In genomic region chr5:65051513-65051912, GRCm38 (mm10) we compare ENCODE assay signal across 25 mouse cellular contexts. TPM values are rescaled to one million over a fixed set of nuclear protein-coding genes. Genes with fewer than 3 reads are reported as not detected.
A peak's percentile ranks its signal among the peaks of the same experiment; 100 is the strongest.
DNase-seq lines count a peak whose midpoint lies in the region; ATAC-seq and TF ChIP-seq lines count a peak whose summit lies in the region.
"Had no signal": no experiment of that assay in that cellular context is flagged by ENCODE, and none has a peak within 500 bp of the region (broad histone marks: within the 10 kb centered on the region; RNA-seq: fewer than 3 reads in every experiment).

No protein-coding gene starts in this region.

- peaks cover 20% of the 10 kb centered on the region for H3K4me1 ChIP-seq in hindbrain, embryonic 13.5 days (replicated peaks)
- H3K4me1 ChIP-seq in hindbrain, embryonic 11.5 days (replicated peaks; ENCODE audit: control insufficient read depth, insufficient read depth, low read length) = no peaks in the 10 kb centered on the region
- H3K4me1 ChIP-seq in liver, adult 2 months (ENCODE audit: control insufficient read depth, insufficient read depth, low read length) = no peaks in the 10 kb centered on the region
- peaks cover 8% of the 10 kb centered on the region for H3K4me1 ChIP-seq in hindbrain, embryonic 16.5 days (ENCODE audit: control insufficient read depth, insufficient read depth, low read depth, low read length)
- H3K4me1 ChIP-seq in neural tube, embryonic 15.5 days = peaks cover 18% of the 10 kb centered on the region
- H3K4me1 ChIP-seq: embryonic facial prominence, embryonic 13.5 days; heart, embryonic 12.5 days had no signal

- 0 out of 2 replicates have a peak overlapping the region, but pooled peaks have one; percentile 67 for H3K27ac ChIP-seq in hindbrain, embryonic 13.5 days
- no peak overlapping the region for H3K27ac ChIP-seq in hindbrain, embryonic 11.5 days (ENCODE audit: low read depth, low read length)
- H3K27ac ChIP-seq in liver, adult 2 months (replicated peaks; ENCODE audit: insufficient read depth, low read depth, low read length) = no peak overlapping the region
- no peak overlapping the region for H3K27ac ChIP-seq in hindbrain, embryonic 16.5 days (ENCODE audit: low read depth, low read length)
- H3K27ac ChIP-seq in neural tube, embryonic 15.5 days (replicated peaks) = peak overlapping the region; percentile 70
- H3K27ac ChIP-seq: embryonic facial prominence, embryonic 10.5 days; embryonic facial prominence, embryonic 13.5 days; forebrain, embryonic 12.5 days; forebrain, embryonic 15.5 days; heart, embryonic 15.5 days had no signal

- H3K9ac ChIP-seq in hindbrain, embryonic 13.5 days = no peak overlapping the region
- H3K9ac ChIP-seq in hindbrain, embryonic 11.5 days (ENCODE audit: low read depth, low read length) = no peak overlapping the region
- no peak overlapping the region for H3K9ac ChIP-seq in liver, adult 2 months (ENCODE audit: low read depth, low read length)
- H3K9ac ChIP-seq in hindbrain, embryonic 16.5 days (ENCODE audit: low read depth, low read length) = no peak overlapping the region
- H3K9ac ChIP-seq in neural tube, embryonic 15.5 days (replicated peaks) = no peak overlapping the region
- H3K9ac ChIP-seq: embryonic facial prominence, embryonic 13.5 days; forebrain, embryonic 12.5 days; forebrain, embryonic 15.5 days; heart, embryonic 12.5 days; heart, embryonic 15.5 days had no signal

- H3K4me2 ChIP-seq in hindbrain, embryonic 13.5 days = no peak overlapping the region
- no peak overlapping the region for H3K4me2 ChIP-seq in hindbrain, embryonic 11.5 days (replicated peaks; ENCODE audit: low read depth, low read length)
- no peak overlapping the region for H3K4me2 ChIP-seq in hindbrain, embryonic 16.5 days (ENCODE audit: low read length)
- H3K4me2 ChIP-seq in neural tube, embryonic 15.5 days = no peak overlapping the region
- H3K4me2 ChIP-seq: embryonic facial prominence, embryonic 13.5 days; forebrain, embryonic 12.5 days; forebrain, embryonic 15.5 days; heart, embryonic 12.5 days; heart, embryonic 15.5 days had no signal

- no peaks in the 10 kb centered on the region for H3K27me3 ChIP-seq in hindbrain, embryonic 13.5 days
- H3K27me3 ChIP-seq in hindbrain, embryonic 11.5 days (ENCODE audit: control insufficient read depth, insufficient read depth, low read length) = no peaks in the 10 kb centered on the region
- no peaks in the 10 kb centered on the region for H3K27me3 ChIP-seq in liver, adult 2 months (ENCODE audit: control insufficient read depth, insufficient read depth, low read length)
- no peaks in the 10 kb centered on the region for H3K27me3 ChIP-seq in hindbrain, embryonic 16.5 days (replicated peaks; ENCODE audit: control insufficient read depth, insufficient read depth, low read length)
- H3K27me3 ChIP-seq in neural tube, embryonic 15.5 days (replicated peaks) = no peaks in the 10 kb centered on the region
- H3K27me3 ChIP-seq: embryonic facial prominence, embryonic 13.5 days; forebrain, embryonic 12.5 days; forebrain, embryonic 15.5 days; heart, embryonic 12.5 days; heart, embryonic 15.5 days had no signal

- no peak for DNase-seq in hindbrain, embryonic 11.5 days (ENCODE audit: low spot score)
- DNase-seq in liver, adult 2 months (ENCODE audit: extremely low read depth, low read depth, low spot score) = no peak
- DNase-seq in liver = no peak
- DNase-seq in ovary, adult 18-20 months (ENCODE audit: low spot score) = no peak
- DNase-seq: adrenal gland, adult 8-10 months; adrenal gland, postnatal 25 days; cerebellum, adult 11-12 months; cerebellum, adult 8-10 months; cerebellum, postnatal 36 days; embryo, embryonic 11 days; gastrocnemius, postnatal 25 days; heart, adult 18-20 months; heart, postnatal 10 days; heart, postnatal 36 days had no signal

- no peak overlapping the region for H3K4me3 ChIP-seq in hindbrain, embryonic 13.5 days
- H3K4me3 ChIP-seq in hindbrain, embryonic 11.5 days (ENCODE audit: low read depth, low read length) = no peak overlapping the region
- peak overlapping the region; percentile 36; the same call in 1 of the 2 replicates for H3K4me3 ChIP-seq in liver, adult 2 months (ENCODE audit: insufficient read depth, low read depth, low read length)
- H3K4me3 ChIP-seq in hindbrain, embryonic 16.5 days (ENCODE audit: low read length) = no peak overlapping the region
- H3K4me3 ChIP-seq in neural tube, embryonic 15.5 days (replicated peaks) = no peak overlapping the region
- H3K4me3 ChIP-seq: embryonic facial prominence, embryonic 10.5 days; embryonic facial prominence, embryonic 13.5 days; erythroblast, embryonic 14.5 days; forebrain, embryonic 12.5 days; forebrain, embryonic 15.5 days; heart, embryonic 12.5 days; heart, embryonic 15.5 days had no signal

- H3K9me3 ChIP-seq in hindbrain, embryonic 13.5 days = no peaks in the 10 kb centered on the region
- H3K9me3 ChIP-seq in hindbrain, embryonic 11.5 days (ENCODE audit: control insufficient read depth, low read length) = no peaks in the 10 kb centered on the region
- H3K9me3 ChIP-seq in hindbrain, embryonic 16.5 days (ENCODE audit: control insufficient read depth, low read length) = no peaks in the 10 kb centered on the region
- no peaks in the 10 kb centered on the region for H3K9me3 ChIP-seq in neural tube, embryonic 15.5 days (replicated peaks)
- H3K9me3 ChIP-seq: embryonic facial prominence, embryonic 10.5 days; embryonic facial prominence, embryonic 13.5 days; forebrain, embryonic 12.5 days; forebrain, embryonic 15.5 days; heart, embryonic 15.5 days had no signal

- H3K36me3 ChIP-seq in hindbrain, embryonic 13.5 days = no peaks in the 10 kb centered on the region
- no peaks in the 10 kb centered on the region for H3K36me3 ChIP-seq in hindbrain, embryonic 11.5 days (ENCODE audit: control insufficient read depth, insufficient read depth, low read length)
- H3K36me3 ChIP-seq in liver, adult 2 months (ENCODE audit: control insufficient read depth, insufficient read depth, low read length) = no peaks in the 10 kb centered on the region
- H3K36me3 ChIP-seq in hindbrain, embryonic 16.5 days (ENCODE audit: control insufficient read depth, insufficient read depth, low read length) = no peaks in the 10 kb centered on the region
- H3K36me3 ChIP-seq in neural tube, embryonic 15.5 days = no peaks in the 10 kb centered on the region
- H3K36me3 ChIP-seq: embryonic facial prominence, embryonic 10.5 days; embryonic facial prominence, embryonic 13.5 days; forebrain, embryonic 12.5 days; forebrain, embryonic 15.5 days; heart, embryonic 12.5 days; heart, embryonic 15.5 days had no signal

- ATAC-seq in hindbrain, embryonic 13.5 days (ENCODE audit: low FRiP score) = no peak
- no peak for ATAC-seq in hindbrain, embryonic 11.5 days (ENCODE audit: low FRiP score)
- 0 out of 2 replicates have a peak, but pooled peaks have one; percentile 26 for ATAC-seq in hindbrain, embryonic 16.5 days
- no peak for ATAC-seq in neural tube, embryonic 15.5 days (ENCODE audit: low FRiP score)
- ATAC-seq: activated CD4-positive, CD25-positive, alpha-beta regulatory T cell, adult 4 months; forebrain, embryonic 15.5 days had no signal

- TF ChIP-seq CTCF in liver, adult 2 months (IDR thresholded peaks at IDR 0.05; ENCODE audit: low read depth, low read length) = no peak

- H3K79me2 ChIP-seq in liver, adult 2 months (ENCODE audit: control insufficient read depth, insufficient read depth, low read length) = no peaks in the 10 kb centered on the region

- WGBS in hindbrain, embryonic 13.5 days = 64% methylated on average over 3 of the region's 3 CpGs
- 77% methylated on average over 3 of the region's 3 CpGs for WGBS in hindbrain, embryonic 11.5 days
- 51% methylated on average over 3 of the region's 3 CpGs for WGBS in liver, adult 2 months
- WGBS in hindbrain, embryonic 16.5 days = 59% methylated on average over 3 of the region's 3 CpGs
- whole genome bisulfite sequencing in neural tube, embryonic 15.5 days = 47% methylated on average over 3 of the region's 3 CpGs

- TF ChIP-seq POLR2A in liver, adult 2 months (IDR thresholded peaks at IDR 0.05; ENCODE audit: extremely low read depth, insufficient read depth, low read length) = no peak

RNA-seq across cellular contexts. Expression of gene Tmem156, which starts 40.4 kb away (rescaled TPM):
- polyA plus RNA-seq in hindbrain, embryonic 13.5 days (2015; fragmentation: Nextera tagmentation; extraction: Ambion mirVana) = 0.19 TPM in 1 of 2 replicates, not detected in the other
- 0.10 and 0.22 TPM in 2 replicates for polyA plus RNA-seq in hindbrain, embryonic 11.5 days (2014; fragmentation: Nextera tagmentation; extraction: Ambion mirVana)
- total RNA-seq in liver, adult 2 months (2014; rRNA removed) = 0.40 and 0.65 TPM in 2 replicates
- not detected in 2 replicates for polyA plus RNA-seq in liver, adult 2 months (2012; rRNA removed)
- polyA plus RNA-seq in hindbrain, embryonic 16.5 days (2015; fragmentation: Nextera tagmentation; extraction: Ambion mirVana) = 0.16 TPM in 1 of 2 replicates, not detected in the other
- 0.68 TPM in 1 of 2 replicates, not detected in the other for polyA plus RNA-seq in neural tube, embryonic 15.5 days (2015; fragmentation: Nextera tagmentation; extraction: Ambion mirVana)
- total RNA-seq: gastrocnemius, postnatal 25 days had no signal
- polyA plus RNA-seq: erythroblast, embryonic 14.5 days; forebrain, embryonic 12.5 days; heart, embryonic 15.5 days had no signal

RNA-seq across cellular contexts. Expression of gene Klhl5, which starts 55.8 kb away (rescaled TPM):
- polyA plus RNA-seq in hindbrain, embryonic 13.5 days (2015; fragmentation: Nextera tagmentation; extraction: Ambion mirVana) = 42.8 and 52.3 TPM in 2 replicates
- polyA plus RNA-seq in hindbrain, embryonic 11.5 days (2014; fragmentation: Nextera tagmentation; extraction: Ambion mirVana) = 25.3 and 26.0 TPM in 2 replicates
- total RNA-seq in liver, adult 2 months (2014; rRNA removed) = 18.5 and 23.8 TPM in 2 replicates
- polyA plus RNA-seq in liver, adult 2 months (2012; rRNA removed) = 13.8 and 15.3 TPM in 2 replicates
- 48.7 and 52.4 TPM in 2 replicates for polyA plus RNA-seq in hindbrain, embryonic 16.5 days (2015; fragmentation: Nextera tagmentation; extraction: Ambion mirVana)
- 50.2 and 52.0 TPM in 2 replicates for polyA plus RNA-seq in neural tube, embryonic 15.5 days (2015; fragmentation: Nextera tagmentation; extraction: Ambion mirVana)

Comparison
In these comparisons a context has a peak if more than half of its experiments do, and no peak if none do; other contexts are left out.
1. H3K27ac ChIP-seq: peak in hindbrain, embryonic 13.5 days (single experiment) and neural tube, embryonic 15.5 days (single experiment); none in hindbrain, embryonic 11.5 days (single experiment), liver, adult 2 months (single experiment) and hindbrain, embryonic 16.5 days (single experiment).